Mouse (Mus musculus): ENCODE measurements around the gene Itga6. TPM values are rescaled to one million over a fixed set of nuclear protein-coding genes. Genes with fewer than 3 reads are reported as not detected.

Itga6 gene
- polyA plus RNA-seq, 1 experiment = 21.9 TPM

GRCm38 (mm10) chr2:71758591-71759531, 13.4 kb downstream of the Itga6 start:
- TF ChIP-seq CTCF (IDR thresholded peaks at IDR 0.05; ENCODE audit: borderline replicate concordance, insufficient read depth, low read length) = no peak
- no peak for TF ChIP-seq POLR2A (IDR thresholded peaks at IDR 0.05; ENCODE audit: low read depth, low read length)
- no peak overlapping the region for H3K4me3 ChIP-seq (ENCODE audit: insufficient read depth, low read length)
- no peak overlapping the region for H3K27ac ChIP-seq (ENCODE audit: insufficient read depth, low read length)

GRCm38 (mm10) chr2:71760091-71760490, 14.7 kb downstream of the Itga6 start:
- TF ChIP-seq POLR2A (IDR thresholded peaks at IDR 0.05; ENCODE audit: low read depth, low read length) (no peak), CTCF (IDR thresholded peaks at IDR 0.05; ENCODE audit: borderline replicate concordance, insufficient read depth, low read length) (no peak)
- Histone ChIP-seq H3K4me1 (ENCODE audit: control insufficient read depth, insufficient read depth, low read length) (0 out of 2 replicates have a peak, but pooled peaks cover 4% of the 10 kb centered on the region), H3K4me3 (ENCODE audit: insufficient read depth, low read length) (no peak overlapping the region), H3K27ac (ENCODE audit: insufficient read depth, low read length) (no peak overlapping the region)

More at GRCm38 (mm10) chr2:71758591-71759531, 13.4 kb downstream of the Itga6 start:
- 0 out of 2 replicates have a peak, but pooled peaks cover 4% of the 10 kb centered on the region for H3K4me1 ChIP-seq (ENCODE audit: control insufficient read depth, insufficient read depth, low read length)

GRCm38 (mm10) chr2:71761081-71761480, 15.7 kb downstream of the Itga6 start:
- H3K27ac ChIP-seq (ENCODE audit: insufficient read depth, low read length) = no peak overlapping the region
- H3K4me1 ChIP-seq (ENCODE audit: control insufficient read depth, insufficient read depth, low read length) = 0 out of 2 replicates have a peak, but pooled peaks cover 4% of the 10 kb centered on the region
- no peak for TF ChIP-seq CTCF (IDR thresholded peaks at IDR 0.05; ENCODE audit: borderline replicate concordance, insufficient read depth, low read length)
- TF ChIP-seq POLR2A (IDR thresholded peaks at IDR 0.05; ENCODE audit: low read depth, low read length) = no peak
- no peak overlapping the region for H3K4me3 ChIP-seq (ENCODE audit: insufficient read depth, low read length)

DNA sequence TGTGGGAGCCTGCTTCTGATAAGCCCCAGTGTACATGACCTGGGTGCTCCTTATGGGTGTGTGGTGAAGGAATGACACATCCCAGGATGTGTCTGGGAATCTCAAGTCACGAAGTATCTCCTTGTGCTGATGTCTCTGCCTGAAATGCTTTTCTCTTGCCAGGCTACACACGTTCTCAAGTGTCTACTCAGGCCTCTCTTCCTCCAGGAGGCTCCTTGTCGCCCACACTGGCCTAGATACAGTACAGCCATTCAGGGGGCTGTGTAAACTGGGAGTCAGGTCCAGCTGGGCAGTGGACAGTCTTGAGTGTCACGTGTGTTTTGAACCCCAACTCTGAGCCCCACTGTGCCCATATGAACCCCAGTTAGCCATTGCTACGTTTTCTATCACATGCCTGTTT, 19.1 kb downstream of the Itga6 start:
- TF ChIP-seq CTCF (IDR thresholded peaks at IDR 0.05; ENCODE audit: borderline replicate concordance, insufficient read depth, low read length) = no peak
- no peak overlapping the region for H3K4me3 ChIP-seq (ENCODE audit: insufficient read depth, low read length)
- H3K4me1 ChIP-seq (ENCODE audit: control insufficient read depth, insufficient read depth, low read length) = no peaks in the 10 kb centered on the region
- H3K27ac ChIP-seq (ENCODE audit: insufficient read depth, low read length) = no peak overlapping the region

DNA sequence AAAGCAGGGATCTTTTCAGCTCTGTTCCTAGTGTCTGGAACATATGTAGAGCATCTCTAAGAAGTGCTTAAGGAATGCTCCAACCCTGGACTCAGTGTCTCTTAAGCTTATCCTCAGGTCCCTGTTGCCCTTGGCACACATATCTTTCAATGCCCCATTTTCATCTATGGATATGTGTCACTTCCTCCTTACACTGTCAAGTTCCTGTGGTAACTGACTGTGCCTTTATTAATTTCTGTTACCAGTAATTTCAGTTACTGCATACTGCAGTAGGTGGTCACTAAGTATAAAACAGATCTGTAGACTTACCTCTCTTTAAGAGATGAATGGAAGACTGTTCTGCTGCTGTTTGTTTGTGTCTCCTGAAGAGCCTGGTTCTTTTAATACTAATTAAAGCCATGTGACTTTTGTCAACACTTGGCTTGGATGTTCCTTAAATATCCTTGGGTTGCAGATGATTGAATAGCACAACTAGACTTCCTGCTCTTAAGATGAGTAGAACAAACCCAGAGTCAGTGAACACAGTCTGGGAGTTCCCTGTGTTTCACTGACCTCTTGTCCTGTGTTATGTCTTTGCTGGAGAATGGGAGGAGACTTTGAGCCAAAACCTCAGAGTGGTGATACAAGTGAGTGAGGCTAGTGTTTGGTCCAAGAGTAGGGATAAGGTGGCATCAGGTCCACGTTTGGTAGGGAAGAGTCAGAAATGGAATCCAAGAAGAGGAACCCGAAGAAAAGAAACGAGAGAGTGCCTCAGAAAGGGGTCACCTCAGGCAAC, 19.7 kb downstream of the Itga6 start:
- Histone ChIP-seq H3K27ac (ENCODE audit: insufficient read depth, low read length) (no peak overlapping the region), H3K4me3 (ENCODE audit: insufficient read depth, low read length) (no peak overlapping the region), H3K4me1 (ENCODE audit: control insufficient read depth, insufficient read depth, low read length) (no peaks in the 10 kb centered on the region)
- TF ChIP-seq CTCF (IDR thresholded peaks at IDR 0.05; ENCODE audit: borderline replicate concordance, insufficient read depth, low read length) (no peak), POLR2A (IDR thresholded peaks at IDR 0.05; ENCODE audit: low read depth, low read length) (no peak)

- H3K27ac ChIP-seq (ENCODE audit: insufficient read depth, low read length) = no peak overlapping the region
- H3K4me3 ChIP-seq (ENCODE audit: insufficient read depth, low read length) = no peak overlapping the region
- TF ChIP-seq CTCF (IDR thresholded peaks at IDR 0.05; ENCODE audit: borderline replicate concordance, insufficient read depth, low read length) = no peak
- TF ChIP-seq POLR2A (IDR thresholded peaks at IDR 0.05; ENCODE audit: low read depth, low read length) = no peak
- no peaks in the 10 kb centered on the region for H3K4me1 ChIP-seq (ENCODE audit: control insufficient read depth, insufficient read depth, low read length)
These were observed 20.6 kb downstream of the Itga6 start for GRCm38 (mm10) chr2:71766007-71766406.

- TF ChIP-seq POLR2A (IDR thresholded peaks at IDR 0.05; ENCODE audit: low read depth, low read length) (no peak), CTCF (IDR thresholded peaks at IDR 0.05; ENCODE audit: borderline replicate concordance, insufficient read depth, low read length) (no peak)
- Histone ChIP-seq H3K4me1 (ENCODE audit: control insufficient read depth, insufficient read depth, low read length) (no peaks in the 10 kb centered on the region), H3K27ac (ENCODE audit: insufficient read depth, low read length) (no peak overlapping the region), H3K4me3 (ENCODE audit: insufficient read depth, low read length) (no peak overlapping the region)
These were observed 21.7 kb downstream of the Itga6 start for GRCm38 (mm10) chr2:71767019-71767610.

DNA sequence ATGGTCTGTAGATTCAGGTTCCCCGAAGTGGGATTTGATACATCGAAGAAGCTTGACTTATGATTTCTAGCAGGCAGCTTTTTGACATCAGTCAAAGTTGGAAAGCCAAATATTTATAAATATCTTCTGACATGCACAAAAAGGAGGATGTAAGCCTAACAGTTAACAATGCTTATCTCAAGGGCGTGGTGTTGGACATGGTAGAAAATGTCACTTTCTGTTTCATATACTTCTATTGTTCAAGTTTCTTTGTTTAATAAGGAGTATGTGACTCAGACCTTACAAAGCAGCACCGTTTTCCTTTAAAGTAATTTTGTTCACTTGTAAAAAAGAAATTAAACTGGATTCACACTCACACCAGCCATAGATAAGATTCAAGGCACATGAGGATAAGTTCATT, 26.3 kb downstream of the Itga6 start:
- TF ChIP-seq CTCF (IDR thresholded peaks at IDR 0.05; ENCODE audit: borderline replicate concordance, insufficient read depth, low read length) = no peak
- no peak for TF ChIP-seq POLR2A (IDR thresholded peaks at IDR 0.05; ENCODE audit: low read depth, low read length)
- no peak overlapping the region for H3K4me3 ChIP-seq (ENCODE audit: insufficient read depth, low read length)
- H3K27ac ChIP-seq (ENCODE audit: insufficient read depth, low read length) = no peak overlapping the region
- no peaks in the 10 kb centered on the region for H3K4me1 ChIP-seq (ENCODE audit: control insufficient read depth, insufficient read depth, low read length)

DNA sequence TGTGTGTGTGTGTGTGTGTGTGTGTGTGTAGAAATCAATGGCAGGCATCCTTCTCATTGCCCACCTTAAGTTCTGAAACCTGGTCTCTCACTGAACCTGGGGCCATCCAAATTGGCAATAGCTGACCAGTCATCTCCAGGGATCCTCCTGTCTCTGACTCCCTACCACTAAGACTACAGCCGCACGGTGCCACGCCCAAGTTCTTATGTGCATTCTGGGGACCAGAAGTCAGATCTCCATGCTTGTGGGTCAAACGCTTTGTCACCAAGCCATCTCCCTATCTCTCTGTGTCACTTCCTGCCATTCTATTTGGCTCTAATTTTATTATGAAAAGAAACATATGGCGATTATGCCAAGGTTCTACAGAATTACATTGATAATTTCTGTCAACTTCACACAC, 28.3 kb downstream of the Itga6 start:
- H3K4me3 ChIP-seq (ENCODE audit: insufficient read depth, low read length) = no peak overlapping the region
- H3K27ac ChIP-seq (ENCODE audit: insufficient read depth, low read length) = no peak overlapping the region
- TF ChIP-seq CTCF (IDR thresholded peaks at IDR 0.05; ENCODE audit: borderline replicate concordance, insufficient read depth, low read length) = no peak
- TF ChIP-seq POLR2A (IDR thresholded peaks at IDR 0.05; ENCODE audit: low read depth, low read length) = no peak
- H3K4me1 ChIP-seq (ENCODE audit: control insufficient read depth, insufficient read depth, low read length) = no peaks in the 10 kb centered on the region
